ENCODE assay signal across 20 mouse cellular contexts in the genomic region with DNA sequence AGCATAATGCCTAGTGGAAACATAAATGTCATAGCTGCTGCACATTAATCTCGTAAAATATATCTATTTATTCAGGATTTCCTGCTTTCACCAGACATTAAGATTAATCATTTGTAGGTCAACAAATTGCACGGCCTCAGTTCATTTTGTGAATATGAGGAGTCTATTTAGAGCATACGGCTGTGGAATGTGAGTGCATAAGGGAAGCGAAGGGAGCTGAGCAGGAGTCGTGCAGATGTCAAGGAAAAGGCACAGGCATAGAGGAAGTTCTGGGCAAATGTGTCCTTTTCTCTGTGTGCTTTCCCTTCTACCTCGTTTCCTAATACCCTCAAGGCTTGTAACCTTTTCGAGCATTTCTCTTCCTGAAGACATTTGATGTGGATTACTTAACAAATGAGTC.
DNase-seq lines count a peak whose midpoint lies in the region; ATAC-seq lines count a peak whose summit lies in the region.
"Had no signal": no experiment of that assay in that cellular context is flagged by ENCODE, and none has a peak within 500 bp of the region (broad histone marks: within the 10 kb centered on the region; RNA-seq: fewer than 3 reads in every experiment).

No protein-coding gene starts in this region.

- H3K27me3 ChIP-seq in kidney, embryonic 15.5 days, result no peaks in the 10 kb centered on the region
- H3K27me3 ChIP-seq: embryonic facial prominence, embryonic 12.5 days; forebrain, embryonic 12.5 days; heart, embryonic 13.5 days; hindbrain, embryonic 12.5 days had no signal

- no peaks in the 10 kb centered on the region for H3K36me3 ChIP-seq in kidney, embryonic 15.5 days
- H3K36me3 ChIP-seq: embryonic facial prominence, embryonic 12.5 days; forebrain, embryonic 12.5 days; heart, embryonic 13.5 days; hindbrain, embryonic 12.5 days had no signal

- 0 out of 2 replicates have a peak overlapping the region, but pooled peaks have one; percentile 2 for H3K27ac ChIP-seq in kidney, embryonic 15.5 days
- H3K27ac ChIP-seq: embryonic facial prominence, embryonic 12.5 days; forebrain, embryonic 12.5 days; gastrocnemius, adult 2 months; heart, embryonic 13.5 days; hindbrain, embryonic 12.5 days; hindbrain, postnatal 0 days had no signal

- peak; percentile 4 for DNase-seq in embryo, embryonic 11.5 days (ENCODE audit: low read depth, low spot score)
- DNase-seq in embryo, embryonic 9.5 days (ENCODE audit: extremely low spot score), result no peak
- DNase-seq in kidney, adult 8-10 months, result no peak
- peak; percentile 16 for DNase-seq in kidney, postnatal 14 days
- no peak for DNase-seq in kidney, adult 11 months
- peak; percentile 20 for DNase-seq in mesoderm, embryonic 11.5 days (ENCODE audit: low read depth, low spot score)
- DNase-seq: adrenal gland, postnatal 10 days; cerebellum, adult 11 months; cerebellum, adult 8-10 months; cerebellum, postnatal 14 days; forebrain, postnatal 0 days; gastrocnemius, adult 2 months; gastrocnemius, postnatal 25 days; heart, postnatal 36 days had no signal

- WGBS in kidney, embryonic 15.5 days, result 30% methylated on average over 7 of the region's 7 CpGs

- no peak overlapping the region for H3K4me3 ChIP-seq in kidney, embryonic 15.5 days (replicated peaks)
- H3K4me3 ChIP-seq: embryonic facial prominence, embryonic 12.5 days; forebrain, embryonic 12.5 days; gastrocnemius, adult 2 months; heart, embryonic 13.5 days; hindbrain, embryonic 12.5 days had no signal

- ATAC-seq in kidney, embryonic 15.5 days (replicated peaks; ENCODE audit: low FRiP score), result peak; percentile 85
- ATAC-seq: forebrain, postnatal 0 days; hindbrain, postnatal 0 days had no signal

- H3K4me1 ChIP-seq in kidney, embryonic 15.5 days, result no peaks in the 10 kb centered on the region
- H3K4me1 ChIP-seq: embryonic facial prominence, embryonic 12.5 days; forebrain, embryonic 12.5 days; heart, embryonic 13.5 days; hindbrain, embryonic 12.5 days had no signal

- H3K4me2 ChIP-seq in kidney, embryonic 15.5 days, result no peak overlapping the region
- H3K4me2 ChIP-seq: embryonic facial prominence, embryonic 12.5 days; forebrain, embryonic 12.5 days; heart, embryonic 13.5 days; hindbrain, embryonic 12.5 days had no signal

- H3K9ac ChIP-seq in kidney, embryonic 15.5 days, result no peak overlapping the region
- H3K9ac ChIP-seq: embryonic facial prominence, embryonic 12.5 days; forebrain, embryonic 12.5 days; forebrain, postnatal 0 days; heart, embryonic 13.5 days; hindbrain, embryonic 12.5 days had no signal

- no peaks in the 10 kb centered on the region for H3K9me3 ChIP-seq in kidney, embryonic 15.5 days (replicated peaks)
- H3K9me3 ChIP-seq: embryonic facial prominence, embryonic 12.5 days; forebrain, embryonic 12.5 days; heart, embryonic 13.5 days; hindbrain, embryonic 12.5 days had no signal

Comparison
In these comparisons a context has a peak if more than half of its experiments do, and no peak if none do; other contexts are left out.
1. DNase-seq: peak in embryo, embryonic 11.5 days (single experiment), kidney, postnatal 14 days (single experiment) and mesoderm, embryonic 11.5 days (single experiment); none in embryo, embryonic 9.5 days (single experiment), kidney, adult 8-10 months (0 of 2) and kidney, adult 11 months (single experiment).